Mouse (Mus musculus) left cerebral cortex, adult 9 months (tissue): Measurements from ENCODE around the gene Hcar2.

Experiments
- DNase-seq, 2 experiments: peaks; one replicate each; pipeline ENCODE4 v3.0.0; 2022; ENCODE audit warnings: low spot score in 2 of 2

The Hcar2 gene

GRCm38 (mm10) chr5:123862374-123863350, 2.6 kb downstream of the Hcar2 start:
- no peak for DNase-seq

DNA sequence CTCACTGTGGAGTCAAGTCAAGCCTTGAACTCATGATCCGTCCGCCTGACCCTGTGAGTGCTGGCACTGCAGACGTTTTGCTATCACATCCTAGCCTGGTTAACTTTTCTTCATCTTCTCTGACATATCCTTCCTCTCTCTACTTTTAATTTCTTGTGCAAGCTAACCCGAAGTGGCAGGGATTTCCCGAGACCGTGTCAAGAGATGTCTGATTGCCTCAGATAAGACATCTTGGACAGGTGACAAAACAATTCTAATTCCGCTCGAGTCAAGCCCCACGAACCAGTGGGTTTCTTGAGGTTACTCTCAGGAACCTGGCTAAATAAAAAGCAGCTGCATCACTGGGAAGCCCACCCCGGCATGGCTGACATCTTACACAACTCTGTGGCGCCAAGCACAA, 6.5 kb downstream of the Hcar2 start:
- DNase-seq = no peak

DNA sequence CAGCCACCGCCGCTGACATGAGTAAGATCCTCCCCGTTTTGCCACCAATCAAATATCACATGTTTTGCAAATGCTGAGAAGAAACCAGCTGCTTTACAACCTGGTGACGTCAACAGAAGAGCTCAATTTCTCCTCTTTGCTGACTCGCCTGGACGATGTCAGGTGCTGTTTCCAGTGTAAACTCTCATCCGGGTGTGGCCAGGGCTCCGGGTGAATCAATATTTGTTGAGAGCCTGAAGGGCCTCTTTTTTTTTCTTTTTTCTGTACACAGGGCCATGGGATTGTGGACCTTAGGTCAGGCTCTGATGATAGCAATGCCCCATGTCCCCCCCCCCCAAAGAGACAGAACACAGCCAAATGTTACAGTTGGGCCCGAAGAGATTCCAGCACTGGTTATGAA, 10.8 kb downstream of the Hcar2 start:
- no peak for DNase-seq

DNA sequence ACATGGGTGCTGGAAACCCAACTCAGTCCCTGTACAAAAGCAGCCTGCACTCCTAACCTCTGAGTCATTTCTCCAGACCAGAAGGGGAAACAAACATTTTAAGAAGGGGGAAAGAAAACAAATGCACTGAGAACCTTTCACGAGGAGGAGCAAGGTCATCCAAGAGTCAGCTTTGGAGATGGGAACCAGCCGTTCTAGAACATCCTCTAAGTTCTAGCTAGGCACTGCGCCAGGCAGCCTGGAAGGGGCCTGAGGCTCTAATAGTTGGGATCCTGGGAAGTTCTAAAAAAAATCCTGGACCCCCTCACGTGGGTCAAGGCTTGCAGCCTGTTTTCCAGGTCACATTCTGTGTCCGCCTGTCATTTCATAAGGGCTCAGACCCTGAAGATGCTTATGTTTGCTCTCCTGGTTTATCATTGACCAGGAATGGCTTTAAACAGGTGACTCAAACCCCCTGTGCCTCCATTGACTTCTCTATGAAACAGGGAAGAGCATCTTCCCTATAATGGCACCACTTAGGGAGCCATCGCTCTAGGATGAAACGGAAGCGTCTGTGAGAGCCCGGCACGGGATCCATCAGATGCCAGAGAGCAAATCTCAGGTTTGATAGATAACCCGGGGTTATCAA, 11.3 kb downstream of the Hcar2 start:
- DNase-seq = no peak

- no peak for DNase-seq
Observed at GRCm38 (mm10) chr5:123851398-123851797, 13.9 kb downstream of the Hcar2 start.

- DNase-seq = no peak
Observed at GRCm38 (mm10) chr5:123844316-123844715, 21.0 kb downstream of the Hcar2 start.

DNA sequence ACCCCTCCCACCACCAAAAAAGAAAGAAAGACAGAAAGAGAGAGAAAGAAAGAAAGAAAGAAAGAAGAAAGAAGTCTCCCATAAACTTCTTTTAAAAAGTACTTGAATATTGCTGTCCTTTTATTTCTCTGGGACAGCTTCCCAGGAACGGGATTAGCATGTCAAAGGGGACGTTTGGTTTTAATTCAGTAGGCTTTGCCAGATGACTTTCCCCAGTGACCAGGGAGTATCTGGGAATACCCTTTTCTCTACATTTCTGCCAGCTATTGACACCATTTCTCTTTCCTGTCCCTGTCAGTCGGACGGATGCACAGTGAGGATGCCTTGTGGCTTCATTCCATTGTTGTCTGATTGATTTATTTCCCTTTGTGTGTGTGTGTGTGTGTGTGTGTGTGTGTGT, 21.5 kb downstream of the Hcar2 start:
- DNase-seq = no peak

- no peak for DNase-seq
Observed at GRCm38 (mm10) chr5:123842935-123843282, 22.4 kb downstream of the Hcar2 start.

GRCm38 (mm10) chr5:123842221-123842934, 22.9 kb downstream of the Hcar2 start:
- no peak for DNase-seq

- DNase-seq = no peak
Observed at GRCm38 (mm10) chr5:123837371-123837770, 27.9 kb downstream of the Hcar2 start.

DNA sequence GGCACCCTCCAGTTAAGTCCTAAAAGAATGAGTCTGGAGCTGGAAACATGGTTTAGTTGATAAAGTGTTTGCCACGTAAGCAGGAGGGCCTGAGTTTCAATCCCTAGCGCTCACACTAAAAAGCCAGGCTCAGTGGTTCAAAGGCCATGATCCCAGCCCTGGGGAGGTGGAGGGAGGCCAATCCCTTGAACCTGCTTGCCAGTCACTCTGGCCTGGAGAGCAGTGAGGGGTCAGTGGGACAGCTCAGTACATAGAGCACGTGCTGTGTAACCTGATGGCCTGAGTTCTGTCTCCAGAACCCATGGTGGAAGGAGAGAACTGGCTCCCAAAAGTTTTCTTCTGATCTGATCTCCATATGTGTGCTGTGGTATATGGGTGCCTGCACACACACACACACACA, 30.5 kb downstream of the Hcar2 start:
- no peak for DNase-seq

GRCm38 (mm10) chr5:123832309-123832708, 33.0 kb downstream of the Hcar2 start:
- DNase-seq = no peak

GRCm38 (mm10) chr5:123827659-123828091, 37.6 kb downstream of the Hcar2 start:
- DNase-seq = peak in 1 of 2 experiments; percentile 42

DNA sequence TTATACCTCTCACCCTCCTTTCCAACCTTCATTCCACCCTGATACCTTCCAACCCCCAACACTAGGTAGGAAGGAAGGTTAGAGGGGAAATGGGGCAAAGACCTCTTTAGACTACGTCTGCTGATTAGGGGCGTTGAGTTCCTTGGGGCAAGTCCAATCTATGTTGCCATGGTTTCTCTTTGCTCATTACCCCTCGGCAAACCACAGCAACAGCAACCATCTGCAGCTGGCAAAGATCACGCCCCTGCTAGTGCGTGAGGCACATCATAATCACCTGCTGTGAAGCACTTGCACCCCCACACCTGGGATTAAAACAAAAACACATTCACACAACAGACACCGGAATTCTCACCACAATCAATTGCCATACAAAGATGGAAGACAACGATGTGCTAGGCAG, 42.6 kb downstream of the Hcar2 start:
- DNase-seq = no peak

DNA sequence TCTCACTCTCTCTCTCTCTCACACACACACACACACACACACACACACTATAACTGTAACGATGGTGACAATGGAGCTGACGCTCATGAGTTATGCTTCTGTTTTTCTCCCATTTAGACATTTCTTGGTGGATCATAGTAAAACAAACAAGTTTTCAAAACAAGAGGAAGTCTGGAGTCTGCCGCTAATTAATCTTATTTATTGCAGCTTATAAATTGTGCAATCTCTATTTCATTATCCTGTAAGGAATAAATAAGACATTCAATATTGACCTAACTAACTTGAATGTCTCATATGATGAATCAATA, 44.1 kb downstream of the Hcar2 start:
- DNase-seq = no peak

- DNase-seq = no peak
Observed at GRCm38 (mm10) chr5:123820501-123821263, 44.6 kb downstream of the Hcar2 start.

DNA sequence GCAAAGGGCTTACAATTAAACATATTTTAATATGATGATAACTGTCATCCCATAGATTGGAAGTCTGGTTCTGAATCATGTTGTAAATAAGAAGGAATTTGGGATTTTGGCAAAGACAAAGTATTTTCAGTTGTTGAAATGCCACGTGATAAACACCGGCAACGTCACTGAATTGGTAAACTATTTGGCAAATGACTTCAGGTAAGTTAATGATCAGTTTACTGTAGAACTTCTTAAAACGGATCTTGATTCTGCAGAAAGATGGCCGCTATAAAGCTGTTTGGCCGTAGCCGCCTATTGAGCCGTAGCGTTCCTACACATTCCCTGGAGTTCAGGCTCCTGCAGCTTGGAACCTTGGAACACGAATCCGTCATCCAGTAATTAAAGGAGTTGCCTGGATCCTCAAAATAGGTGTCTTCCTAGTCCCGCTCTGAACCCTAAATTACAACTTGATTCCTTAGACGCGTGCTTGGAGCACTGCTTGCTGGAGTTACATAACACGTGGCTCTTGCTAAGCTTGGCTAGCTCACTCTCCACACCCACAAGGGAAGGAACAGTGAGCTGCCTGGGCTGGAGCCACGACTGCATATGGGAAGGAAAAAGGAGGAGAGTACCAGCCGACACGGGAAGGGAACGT, 46.2 kb downstream of the Hcar2 start:
- DNase-seq = peak; percentile 56 to 72

DNA sequence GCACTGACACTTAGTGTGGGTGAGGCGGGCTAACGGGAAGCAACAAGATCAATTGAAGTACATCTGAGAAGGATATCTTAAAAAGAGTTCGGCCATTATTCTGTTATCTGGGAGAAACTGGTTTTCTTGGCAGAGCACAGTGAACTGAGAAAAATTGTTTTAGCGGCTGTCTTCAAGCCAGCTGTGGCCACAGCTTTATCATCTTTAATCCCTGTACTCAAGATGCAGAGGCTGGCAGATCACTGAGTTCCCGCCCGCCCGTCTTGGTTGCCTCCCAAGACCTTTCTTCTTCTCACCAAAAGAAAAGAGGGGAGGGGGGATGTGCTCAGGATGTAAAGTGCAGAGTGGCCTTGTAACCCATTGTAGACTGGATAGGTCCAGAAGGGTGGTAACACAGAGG, 48.4 kb downstream of the Hcar2 start:
- DNase-seq = no peak
